Mouse (Mus musculus) ES-Bruce4 (cell line): Measurements from ENCODE around the gene Narfl.

Source experiments
- CTCF ChIP-seq: IDR thresholded peaks from one replicate; pipeline ENCODE4 v1.8.1; 2011; ENCODE audit warnings: low read depth, low read length
- EP300 ChIP-seq: IDR thresholded peaks from 2 replicates; pipeline ENCODE4 v1.6.1; 2011; ENCODE audit warnings: low read depth, low read length; ENCODE audit not compliant: insufficient read depth

GRCm38 (mm10) chr17:25810890-25811289 is 37.3 kb downstream of the Narfl start:
- no peak for TF ChIP-seq EP300
- TF ChIP-seq CTCF: no peak
